Mouse (Mus musculus) small intestine, adult 2 months (tissue): ENCODE measurements at regions not wholly inside any gene's neighbourhood (a gene's known extent, or its start where the extent isn't known, plus 50 kb on each side); places are given as distances from the start of the nearest gene placed in this dataset.

Experiments used
- H3K27ac ChIP-seq: fragments of 200-500 bp; 2 replicates; pipeline ENCODE4 v1.5.1; 2012; ENCODE audit warnings: low read depth, low read length, control low read depth, inconsistent platforms; ENCODE audit not compliant: insufficient read depth
- H3K27me3 ChIP-seq: fragments of 200-500 bp; 2 replicates; pipeline ENCODE4 v1.6.1; 2012; ENCODE audit warnings: mild to moderate bottlenecking, moderate library complexity, low read length, inconsistent platforms; ENCODE audit not compliant: control insufficient read depth, insufficient read depth
- H3K36me3 ChIP-seq: fragments of 200-500 bp; 2 replicates; pipeline ENCODE4 v1.6.1; 2012; ENCODE audit warnings: mild to moderate bottlenecking, low read length, control low read depth, inconsistent platforms; ENCODE audit not compliant: control insufficient read depth, insufficient read depth
- H3K4me1 ChIP-seq: fragments of 200-500 bp; 2 replicates; pipeline ENCODE4 v1.6.1; 2012; ENCODE audit warnings: low read length, inconsistent platforms, mixed read lengths; ENCODE audit not compliant: control insufficient read depth, insufficient read depth, insufficient read length
- H3K4me3 ChIP-seq: fragments of 200-500 bp; 2 replicates; pipeline ENCODE4 v1.5.1; 2012; ENCODE audit warnings: low read depth, mild to moderate bottlenecking, control low read depth, inconsistent platforms, low read length, moderate library complexity
- CTCF ChIP-seq: fragments of 200-500 bp; IDR thresholded peaks from 2 replicates; pipeline ENCODE4 v1.5.1; 2012; ENCODE audit warnings: low read depth, mild to moderate bottlenecking, control low read depth, inconsistent platforms, low read length, moderate library complexity, mixed read lengths; ENCODE audit not compliant: insufficient replicate concordance, insufficient read length; ENCODE audit errors: extremely low read depth
- POLR2A ChIP-seq: fragments of 200-500 bp; IDR thresholded peaks from 2 replicates; pipeline ENCODE4 v1.6.1; 2012; ENCODE audit warnings: low read depth, mild to moderate bottlenecking, control low read depth, inconsistent platforms, low read length, moderate library complexity
- WGBS: fragments of 180-500 bp; shearing (Covaris S2); methylation state at CpG from one replicate; pipeline ENCODE4 v1.1.7; 2018; 5-methylcytosine and 5-hydroxymethylcytosine counted together

DNA sequence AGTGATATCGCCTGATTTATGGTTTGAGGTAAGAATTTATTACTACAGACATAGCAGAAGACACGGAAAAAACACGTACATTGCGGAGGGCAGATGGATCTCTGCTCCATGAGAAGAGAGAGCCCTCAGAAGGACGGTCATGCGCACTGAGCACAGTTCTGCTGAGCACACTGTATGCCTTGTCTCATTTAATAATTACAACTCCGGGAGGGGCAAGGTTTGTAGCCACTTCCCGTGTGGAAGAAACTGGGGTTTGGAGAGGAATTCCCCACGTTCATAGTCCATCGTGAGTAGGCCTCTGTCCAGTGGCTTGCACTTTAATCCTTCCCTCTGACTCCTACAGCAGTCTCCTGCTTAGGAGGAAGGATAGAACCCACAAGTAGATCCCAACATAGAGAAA lies 322.9 kb upstream of the Noct start:
- no peak overlapping the region for H3K27ac ChIP-seq
- WGBS, result 76% methylated on average over 10 of the region's 10 CpGs
- no peaks in the 10 kb centered on the region for H3K4me1 ChIP-seq
- H3K36me3 ChIP-seq, result no peaks in the 10 kb centered on the region
- H3K4me3 ChIP-seq, result no peak overlapping the region
- H3K27me3 ChIP-seq, result no peaks in the 10 kb centered on the region
- no peak for TF ChIP-seq POLR2A
- no peak for TF ChIP-seq CTCF

GRCm38 (mm10) chr3:50902933-50903332 lies 321.3 kb upstream of the Noct start:
- no peak overlapping the region for H3K27ac ChIP-seq
- WGBS, result 74% methylated on average over 7 of the region's 7 CpGs

DNA sequence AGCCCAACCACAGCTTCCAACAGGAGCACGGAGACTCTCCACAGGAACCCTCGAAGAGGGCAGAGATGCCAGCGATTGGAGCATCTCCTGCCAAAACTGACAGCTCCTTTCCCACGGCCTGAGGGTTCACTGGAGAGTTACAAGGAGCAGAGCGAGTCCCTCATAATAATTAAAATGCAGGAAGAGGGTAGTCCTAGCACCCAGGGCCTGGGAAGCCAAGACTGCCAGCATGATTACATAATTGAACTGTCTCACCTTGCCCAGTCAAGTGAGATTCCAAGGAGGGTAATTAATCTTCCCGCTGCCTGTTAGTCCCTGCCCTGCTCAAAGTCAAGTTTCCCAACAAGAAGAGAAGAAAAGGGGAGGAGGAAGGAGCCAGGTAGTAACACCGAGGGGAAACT lies 319.5 kb upstream of the Noct start:
- H3K4me1 ChIP-seq, result no peaks in the 10 kb centered on the region
- no peak overlapping the region for H3K4me3 ChIP-seq
- no peaks in the 10 kb centered on the region for H3K36me3 ChIP-seq
- TF ChIP-seq POLR2A (no peak), CTCF (no peak)
- H3K27me3 ChIP-seq, result no peaks in the 10 kb centered on the region
- no peak overlapping the region for H3K27ac ChIP-seq
- 37% methylated on average over 7 of the region's 7 CpGs for WGBS

More at GRCm38 (mm10) chr3:50902933-50903332, 321.3 kb upstream of the Noct start:
- Histone ChIP-seq H3K36me3 (no peaks in the 10 kb centered on the region), H3K27me3 (no peaks in the 10 kb centered on the region), H3K4me3 (no peak overlapping the region), H3K4me1 (no peaks in the 10 kb centered on the region)
- TF ChIP-seq POLR2A, result no peak

- WGBS, result 21% methylated on average over 16 of the region's 16 CpGs
- no peak overlapping the region for H3K4me3 ChIP-seq
- TF ChIP-seq CTCF (no peak), POLR2A (no peak)
- no peaks in the 10 kb centered on the region for H3K4me1 ChIP-seq
- H3K27ac ChIP-seq, result no peak overlapping the region
- no peaks in the 10 kb centered on the region for H3K36me3 ChIP-seq
- no peaks in the 10 kb centered on the region for H3K27me3 ChIP-seq
Measured at GRCm38 (mm10) chr3:50905274-50905992, 318.8 kb upstream of the Noct start.

DNA sequence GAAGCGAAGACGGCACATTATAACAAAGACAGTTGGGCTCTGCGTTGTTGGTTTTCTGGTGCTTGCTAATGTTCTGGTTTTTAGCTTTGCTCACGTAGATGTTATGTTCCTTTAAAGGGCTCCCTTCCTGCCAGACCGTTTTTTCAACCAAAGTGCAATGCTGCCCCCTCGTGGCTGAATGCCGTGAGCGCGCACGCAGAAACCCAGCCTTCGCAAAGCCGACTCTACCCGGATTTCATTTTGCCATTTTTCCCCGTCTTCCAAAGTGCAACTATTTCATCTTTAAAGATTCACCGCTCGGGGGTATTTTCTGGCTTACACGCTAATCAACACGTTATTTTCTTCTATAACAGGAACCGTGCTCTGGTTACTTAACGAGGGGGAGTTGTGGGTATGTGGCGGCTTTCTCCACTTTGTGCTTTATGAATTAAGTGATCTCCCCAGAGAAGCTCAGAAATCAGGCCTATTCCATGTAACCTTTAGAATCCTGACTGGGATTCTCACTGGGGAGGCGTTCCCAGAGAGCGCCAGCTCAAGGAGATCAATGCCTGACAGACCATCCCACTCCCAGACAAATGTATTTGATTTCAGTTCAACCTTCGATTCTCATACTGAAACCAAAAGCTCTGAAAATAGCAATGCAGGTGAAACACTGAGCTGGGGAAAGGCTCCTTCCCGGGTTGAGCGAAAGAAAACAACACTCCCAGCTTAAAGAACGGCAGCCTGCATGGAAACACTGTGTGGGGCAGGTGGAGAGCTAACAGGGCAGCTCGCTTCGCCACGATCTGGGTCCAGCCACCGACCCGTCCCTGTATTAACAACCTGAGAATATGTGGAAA lies 318.0 kb upstream of the Noct start:
- Histone ChIP-seq H3K4me3 (peak overlapping the region; percentile 48), H3K36me3 (no peaks in the 10 kb centered on the region), H3K27ac (no peak overlapping the region), H3K4me1 (no peaks in the 10 kb centered on the region), H3K27me3 (no peaks in the 10 kb centered on the region)
- TF ChIP-seq CTCF (peak; percentile 97), POLR2A (no peak)
- WGBS, result 6% methylated on average over 32 of the region's 32 CpGs

- H3K27ac ChIP-seq, result no peak overlapping the region
Measured at GRCm38 (mm10) chr3:50912980-50913518, 311.2 kb upstream of the Noct start.

DNA sequence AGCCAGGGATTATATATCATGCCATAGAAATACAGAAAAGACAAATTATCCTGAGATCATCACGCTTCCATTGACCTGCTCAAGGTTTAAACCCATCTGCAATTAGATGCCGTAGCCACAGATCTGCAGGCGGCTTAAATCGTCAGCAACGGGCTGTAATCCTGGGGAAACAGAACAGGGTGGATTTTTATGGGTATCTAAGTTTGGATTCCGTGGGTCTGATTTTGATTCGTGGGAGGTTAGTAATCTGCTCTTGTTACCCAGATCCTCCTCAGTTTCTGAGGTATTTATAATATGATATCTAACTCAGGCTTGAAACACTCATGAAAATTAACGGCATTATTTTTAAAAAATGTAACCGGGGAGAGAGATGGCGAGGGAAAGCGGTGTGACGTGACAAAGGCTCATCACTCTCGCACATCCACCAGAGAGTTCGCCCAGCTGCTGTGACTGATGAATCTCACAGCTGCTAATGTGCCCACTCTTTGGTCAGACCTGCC lies 309.3 kb upstream of the Noct start:
- H3K27ac ChIP-seq, result no peak overlapping the region
- H3K4me3 ChIP-seq, result no peak overlapping the region
- TF ChIP-seq POLR2A, result no peak
- no peak for TF ChIP-seq CTCF
- H3K27me3 ChIP-seq, result no peaks in the 10 kb centered on the region
- no peaks in the 10 kb centered on the region for H3K4me1 ChIP-seq
- no peaks in the 10 kb centered on the region for H3K36me3 ChIP-seq
- 88% methylated on average over 14 of the region's 14 CpGs for WGBS

More at GRCm38 (mm10) chr3:50912980-50913518, 311.2 kb upstream of the Noct start:
- Histone ChIP-seq H3K27me3 (no peaks in the 10 kb centered on the region), H3K36me3 (no peaks in the 10 kb centered on the region), H3K4me3 (no peak overlapping the region), H3K4me1 (no peaks in the 10 kb centered on the region)
- 88% methylated on average over 5 of the region's 5 CpGs for WGBS
- no peak for TF ChIP-seq POLR2A
- no peak for TF ChIP-seq CTCF
